Comparison of ENCODE assay signal across 9 mouse cellular contexts in the genomic region with DNA sequence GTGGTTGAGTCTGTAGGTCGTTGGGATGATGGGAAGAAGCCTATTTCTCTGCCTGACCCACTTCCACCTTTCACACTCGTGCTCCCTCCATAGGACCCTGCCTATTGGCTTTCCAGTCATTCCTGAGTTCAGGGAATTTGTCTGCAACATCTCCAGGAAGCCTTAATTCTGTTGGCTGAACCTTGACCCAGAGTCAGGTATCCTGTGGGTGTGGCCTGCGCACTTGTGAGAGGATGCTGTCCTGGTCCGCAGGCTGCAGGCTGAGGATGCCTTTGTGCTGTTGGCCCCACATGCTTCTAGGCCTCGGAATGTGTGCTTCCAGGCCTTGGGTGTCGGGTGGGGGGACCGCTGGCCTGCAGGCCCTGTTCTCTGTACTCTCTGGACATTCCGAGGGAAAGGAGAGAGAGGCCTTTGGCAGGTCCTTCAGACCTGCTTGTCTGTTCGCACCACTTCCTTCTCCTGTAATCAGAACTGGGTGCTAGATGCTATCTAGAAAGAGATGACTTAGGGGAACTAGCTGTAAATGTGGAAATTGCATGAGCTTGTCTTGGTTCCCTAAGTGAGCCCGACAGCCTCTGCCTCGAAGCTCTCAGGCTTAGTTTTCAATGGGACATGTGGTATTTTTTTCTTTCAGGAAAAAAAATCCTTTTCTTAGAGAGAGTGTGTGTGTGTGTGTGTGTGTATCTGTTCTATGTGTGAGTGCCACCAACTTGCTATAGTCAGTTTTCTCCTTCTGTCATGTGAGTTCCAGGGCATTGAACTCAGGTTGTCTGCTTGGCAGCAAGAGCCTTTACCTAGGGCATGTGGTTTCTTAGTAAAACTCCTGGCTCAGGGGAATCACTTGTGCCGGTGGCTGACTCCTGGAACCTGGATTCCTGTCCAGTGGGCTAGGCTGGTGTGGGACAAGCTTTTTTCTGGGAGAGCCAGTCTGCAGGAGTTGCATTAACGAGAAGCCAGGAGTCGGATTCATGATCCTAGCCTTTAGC. TPM values are rescaled to one million over a fixed set of nuclear protein-coding genes. Genes with fewer than 3 reads are reported as not detected.
DNase-seq lines count a peak whose midpoint lies in the region; ATAC-seq and TF ChIP-seq lines count a peak whose summit lies in the region.
"Had no signal": no experiment of that assay in that cellular context is flagged by ENCODE, and none has a peak within 500 bp of the region (broad histone marks: within the 10 kb centered on the region; RNA-seq: fewer than 3 reads in every experiment).

No protein-coding gene starts in this region.

- 84% methylated on average over 14 of the region's 14 CpGs for WGBS in hindbrain, embryonic 16.5 days
- WGBS in hindbrain, embryonic 14.5 days = 81% methylated on average over 14 of the region's 14 CpGs
- WGBS in embryonic facial prominence, embryonic 15.5 days = 65% methylated on average over 14 of the region's 14 CpGs
- 51% methylated on average over 14 of the region's 14 CpGs for WGBS in liver, postnatal 0 days (ENCODE audit: insufficient replicate concordance)

- no peaks in the 10 kb centered on the region for H3K36me3 ChIP-seq in hindbrain, embryonic 16.5 days (ENCODE audit: control insufficient read depth, insufficient read depth, low read length)
- no peaks in the 10 kb centered on the region for H3K36me3 ChIP-seq in hindbrain, embryonic 14.5 days (replicated peaks; ENCODE audit: control insufficient read depth, insufficient read depth)
- peaks cover 59% of the 10 kb centered on the region for H3K36me3 ChIP-seq in E14TG2a.4 (ENCODE audit: insufficient read depth, low read length)
- H3K36me3 ChIP-seq in embryonic facial prominence, embryonic 15.5 days = 0 out of 2 replicates have a peak, but pooled peaks cover 4% of the 10 kb centered on the region
- H3K36me3 ChIP-seq in liver, postnatal 0 days (replicated peaks; ENCODE audit: insufficient read depth, low read length) = 0 out of 2 replicates have a peak, but pooled peaks cover 6% of the 10 kb centered on the region

- DNase-seq in hindbrain, embryonic 14.5 days (ENCODE audit: low spot score) = no peak
- DNase-seq in liver, postnatal 0 days = no peak
- no peak for DNase-seq in adrenal gland, postnatal 4 days (ENCODE audit: low spot score in 2 of 2)
- DNase-seq in layer of hippocampus, adult 9-11 months = no peak

- H3K4me3 ChIP-seq in hindbrain, embryonic 16.5 days (ENCODE audit: low read length) = no peak overlapping the region
- no peak overlapping the region for H3K4me3 ChIP-seq in hindbrain, embryonic 14.5 days (replicated peaks; ENCODE audit: low read length)
- peak overlapping the region; percentile 50 for H3K4me3 ChIP-seq in E14TG2a.4 (replicated peaks; ENCODE audit: low read length)
- no peak overlapping the region for H3K4me3 ChIP-seq in embryonic facial prominence, embryonic 15.5 days (replicated peaks)
- no peak overlapping the region for H3K4me3 ChIP-seq in liver, postnatal 0 days (ENCODE audit: low read depth, low read length)

- H3K27ac ChIP-seq in hindbrain, embryonic 16.5 days (ENCODE audit: low read depth, low read length) = 0 out of 2 replicates have a peak overlapping the region, but pooled peaks have one; percentile 39
- no peak overlapping the region for H3K27ac ChIP-seq in hindbrain, embryonic 14.5 days
- peak overlapping the region; percentile 84 for H3K27ac ChIP-seq in embryonic facial prominence, embryonic 15.5 days (replicated peaks)
- H3K27ac ChIP-seq in liver, postnatal 0 days (ENCODE audit: low read depth) = peak overlapping the region; percentile 81

- H3K9ac ChIP-seq in hindbrain, embryonic 16.5 days (ENCODE audit: low read depth, low read length) = peak overlapping the region; percentile 9; the same call in 1 of the 2 replicates
- no peak overlapping the region for H3K9ac ChIP-seq in hindbrain, embryonic 14.5 days
- 0 out of 2 replicates have a peak overlapping the region, but pooled peaks have one; percentile 2 for H3K9ac ChIP-seq in embryonic facial prominence, embryonic 15.5 days
- no peak overlapping the region for H3K9ac ChIP-seq in liver, postnatal 0 days (replicated peaks)
- H3K9ac ChIP-seq: forebrain, postnatal 0 days had no signal

- H3K4me1 ChIP-seq in hindbrain, embryonic 16.5 days (ENCODE audit: control insufficient read depth, insufficient read depth, low read depth, low read length) = peaks cover 36% of the 10 kb centered on the region
- peaks cover 13% of the 10 kb centered on the region; the same call in 1 of the 2 replicates for H3K4me1 ChIP-seq in hindbrain, embryonic 14.5 days (replicated peaks; ENCODE audit: control insufficient read depth, insufficient read depth, low read length)
- peaks cover 99% of the 10 kb centered on the region for H3K4me1 ChIP-seq in E14TG2a.4 (replicated peaks; ENCODE audit: low read depth, low read length)
- peaks cover 53% of the 10 kb centered on the region for H3K4me1 ChIP-seq in embryonic facial prominence, embryonic 15.5 days
- H3K4me1 ChIP-seq in liver, postnatal 0 days (ENCODE audit: insufficient read depth) = peaks cover 69% of the 10 kb centered on the region

- no peak overlapping the region for H3K4me2 ChIP-seq in hindbrain, embryonic 16.5 days (ENCODE audit: low read length)
- H3K4me2 ChIP-seq in hindbrain, embryonic 14.5 days (replicated peaks) = no peak overlapping the region
- H3K4me2 ChIP-seq in embryonic facial prominence, embryonic 15.5 days (replicated peaks) = no peak overlapping the region
- H3K4me2 ChIP-seq in liver, postnatal 0 days (ENCODE audit: low read depth, low read length) = peak overlapping the region; percentile 4; the same call in 1 of the 2 replicates

- no peaks in the 10 kb centered on the region for H3K9me3 ChIP-seq in hindbrain, embryonic 16.5 days (ENCODE audit: control insufficient read depth, low read length)
- no peaks in the 10 kb centered on the region for H3K9me3 ChIP-seq in hindbrain, embryonic 14.5 days (ENCODE audit: control insufficient read depth, low read length)
- H3K9me3 ChIP-seq in E14TG2a.4 (ENCODE audit: low read length) = no peaks in the 10 kb centered on the region
- no peaks in the 10 kb centered on the region for H3K9me3 ChIP-seq in embryonic facial prominence, embryonic 15.5 days (replicated peaks)
- H3K9me3 ChIP-seq in liver, postnatal 0 days (ENCODE audit: low read length) = no peaks in the 10 kb centered on the region

- TF ChIP-seq CTCF in E14TG2a.4 (conservative IDR thresholded peaks at IDR 0.05; ENCODE audit: low read length) = no peak
- no peak for TF ChIP-seq CTCF in liver, postnatal 0 days (IDR thresholded peaks at IDR 0.05; ENCODE audit: low read depth)

- H3K27me3 ChIP-seq in hindbrain, embryonic 16.5 days (replicated peaks; ENCODE audit: control insufficient read depth, insufficient read depth, low read length) = no peaks in the 10 kb centered on the region
- no peaks in the 10 kb centered on the region for H3K27me3 ChIP-seq in hindbrain, embryonic 14.5 days (ENCODE audit: control insufficient read depth, insufficient read depth, low read length)
- no peaks in the 10 kb centered on the region for H3K27me3 ChIP-seq in E14TG2a.4 (ENCODE audit: insufficient read depth, low read length)
- H3K27me3 ChIP-seq in embryonic facial prominence, embryonic 15.5 days = no peaks in the 10 kb centered on the region
- no peaks in the 10 kb centered on the region for H3K27me3 ChIP-seq in liver, postnatal 0 days (ENCODE audit: insufficient read depth, low read length)

- no peak for ATAC-seq in hindbrain, embryonic 16.5 days
- no peak for ATAC-seq in hindbrain, embryonic 14.5 days (ENCODE audit: low FRiP score)
- no peak for ATAC-seq in embryonic facial prominence, embryonic 15.5 days (ENCODE audit: insufficient number of reproducible peaks, low FRiP score, low TSS enrichment, low read depth)
- ATAC-seq in liver, postnatal 0 days = no peak
- ATAC-seq in erythroblast, adult 5-6 weeks (replicated peaks; ENCODE audit: low FRiP score, poor library complexity, severe bottlenecking) = no peak
- ATAC-seq: forebrain, postnatal 0 days had no signal

- no peak for TF ChIP-seq EP300 in liver, postnatal 0 days (IDR thresholded peaks at IDR 0.05; ENCODE audit: low read depth)

RNA-seq across cellular contexts. Expression of a gene that starts 7.4 kb away (rescaled TPM):
- polyA plus RNA-seq in hindbrain, embryonic 16.5 days (2015; fragmentation: Nextera tagmentation; extraction: Ambion mirVana) = 67.3 and 68.4 TPM in 2 replicates
- polyA plus RNA-seq in hindbrain, embryonic 14.5 days (2014; fragmentation: Nextera tagmentation; extraction: Ambion mirVana) = 48.1 and 56.4 TPM in 2 replicates
- 39.9 and 41.2 TPM in 2 replicates for polyA plus RNA-seq in embryonic facial prominence, embryonic 15.5 days (2015; fragmentation: Nextera tagmentation; extraction: Ambion mirVana)
- polyA plus RNA-seq in liver, postnatal 0 days (2015; fragmentation: Nextera tagmentation; extraction: Ambion mirVana) = 9.1 and 10.1 TPM in 2 replicates
- total RNA-seq in adrenal gland, postnatal 4 days (2021) = 10 to 100 TPM; 39.1 to 40.4 TPM
- 9.2 and 14.6 TPM in 2 replicates for total RNA-seq in erythroblast, adult 5-6 weeks (2015; ENCODE audit: low replicate concordance)
- 20.8 and 32.9 TPM in 2 replicates for total RNA-seq in erythroblast, adult 5-6 weeks (2017; ENCODE audit: low replicate concordance)

RNA-seq across cellular contexts. Expression of a gene that starts 23.6 kb away (rescaled TPM):
- polyA plus RNA-seq in hindbrain, embryonic 16.5 days (2015; fragmentation: Nextera tagmentation; extraction: Ambion mirVana) = 7.5 and 8.9 TPM in 2 replicates
- 2.9 and 3.0 TPM in 2 replicates for polyA plus RNA-seq in hindbrain, embryonic 14.5 days (2014; fragmentation: Nextera tagmentation; extraction: Ambion mirVana)
- 20.8 and 21.2 TPM in 2 replicates for polyA plus RNA-seq in embryonic facial prominence, embryonic 15.5 days (2015; fragmentation: Nextera tagmentation; extraction: Ambion mirVana)
- 3.5 and 5.8 TPM in 2 replicates for polyA plus RNA-seq in liver, postnatal 0 days (2015; fragmentation: Nextera tagmentation; extraction: Ambion mirVana)
- 10 to 100 TPM; 11.8 to 12.7 TPM for total RNA-seq in adrenal gland, postnatal 4 days (2021)
- total RNA-seq in erythroblast, adult 5-6 weeks (2015; ENCODE audit: low replicate concordance) = 0.19 and 0.42 TPM in 2 replicates
- total RNA-seq in erythroblast, adult 5-6 weeks (2017; ENCODE audit: low replicate concordance) = 1.3 and 1.5 TPM in 2 replicates

Comparison
In these comparisons a context has a peak if more than half of its experiments do, and no peak if none do; other contexts are left out.
1. H3K9ac ChIP-seq: peak in hindbrain, embryonic 16.5 days (single experiment) and embryonic facial prominence, embryonic 15.5 days (single experiment); none in hindbrain, embryonic 14.5 days (single experiment) and liver, postnatal 0 days (single experiment).